Mouse (Mus musculus): ENCODE data around the gene Gm609. TPM values are rescaled to one million over a fixed set of nuclear protein-coding genes. Genes with fewer than 3 reads are reported as not detected.

Gene Gm609
- polyA plus RNA-seq, 1 experiment from 2014 or later, result not detected

GRCm38 (mm10) chr16:45392246-45392645 is 100.5 kb downstream of the Gm609 start:
- no peaks in the 10 kb centered on the region for H3K4me1 ChIP-seq (replicated peaks)
- H3K4me3 ChIP-seq (replicated peaks), result no peak overlapping the region
- no peaks in the 10 kb centered on the region for H3K9me3 ChIP-seq (replicated peaks)
- H3K36me3 ChIP-seq (replicated peaks), result no peaks in the 10 kb centered on the region
- 73% methylated on average over 6 of the region's 6 CpGs for WGBS (ENCODE audit: insufficient replicate concordance)
- H3K9ac ChIP-seq, result no peak overlapping the region
- no peaks in the 10 kb centered on the region for H3K27me3 ChIP-seq
- no peak for ATAC-seq (ENCODE audit: insufficient read depth)
- no peak overlapping the region for H3K4me2 ChIP-seq
- H3K27ac ChIP-seq (replicated peaks), result no peak overlapping the region

GRCm38 (mm10) chr16:45391680-45392079 is 101.1 kb downstream of the Gm609 start:
- H3K4me3 ChIP-seq (replicated peaks), result no peak overlapping the region
- no peaks in the 10 kb centered on the region for H3K27me3 ChIP-seq
- no peak for ATAC-seq (ENCODE audit: insufficient read depth)
- no peaks in the 10 kb centered on the region for H3K9me3 ChIP-seq (replicated peaks)
- H3K36me3 ChIP-seq (replicated peaks), result no peaks in the 10 kb centered on the region
- 65% methylated on average over 3 of the region's 3 CpGs for WGBS (ENCODE audit: insufficient replicate concordance)
- no peak overlapping the region for H3K27ac ChIP-seq (replicated peaks)
- H3K9ac ChIP-seq, result no peak overlapping the region
- H3K4me1 ChIP-seq (replicated peaks), result no peaks in the 10 kb centered on the region
- no peak overlapping the region for H3K4me2 ChIP-seq

DNA sequence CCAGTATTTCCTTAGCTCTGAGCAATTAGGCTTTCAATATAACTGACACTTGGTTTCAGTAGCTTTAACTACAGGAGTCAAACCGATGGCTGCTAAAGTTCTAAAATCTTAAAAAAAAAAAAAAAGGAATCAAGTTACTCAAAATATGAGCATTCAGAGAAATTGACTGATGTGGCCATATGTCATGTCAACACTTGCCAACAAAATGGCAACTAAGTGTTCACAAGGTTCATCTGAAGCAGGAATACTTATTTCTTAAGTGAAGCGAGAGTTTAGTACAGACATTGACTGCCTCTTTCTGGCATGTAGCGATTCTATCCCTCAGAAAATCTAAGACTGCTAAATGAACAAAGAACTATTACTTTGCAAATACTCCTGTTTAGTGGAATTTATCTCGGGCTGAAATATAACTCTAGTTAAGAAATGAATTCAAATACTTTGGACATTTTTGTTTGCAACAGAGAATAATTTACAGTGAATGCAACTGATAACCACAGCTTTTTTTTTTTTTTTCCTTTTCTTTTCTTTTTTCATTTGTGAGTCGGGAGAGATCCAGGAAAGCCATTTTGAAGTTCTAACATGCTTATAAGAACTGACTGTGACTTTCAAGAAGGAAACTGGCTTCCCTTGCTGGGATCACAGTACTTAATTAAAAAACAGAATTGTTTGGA is 102.3 kb downstream of the Gm609 start:
- no peak overlapping the region for H3K27ac ChIP-seq (replicated peaks)
- ATAC-seq (ENCODE audit: insufficient read depth), result no peak
- no peaks in the 10 kb centered on the region for H3K27me3 ChIP-seq
- no peaks in the 10 kb centered on the region for H3K9me3 ChIP-seq (replicated peaks)
- H3K4me1 ChIP-seq (replicated peaks), result no peaks in the 10 kb centered on the region
- 57% methylated on average over 5 of the region's 5 CpGs for whole genome bisulfite sequencing (ENCODE audit: insufficient replicate concordance)
- no peak overlapping the region for H3K9ac ChIP-seq
- H3K4me3 ChIP-seq (replicated peaks), result no peak overlapping the region
- H3K36me3 ChIP-seq (replicated peaks), result no peaks in the 10 kb centered on the region
- no peak overlapping the region for H3K4me2 ChIP-seq

DNA sequence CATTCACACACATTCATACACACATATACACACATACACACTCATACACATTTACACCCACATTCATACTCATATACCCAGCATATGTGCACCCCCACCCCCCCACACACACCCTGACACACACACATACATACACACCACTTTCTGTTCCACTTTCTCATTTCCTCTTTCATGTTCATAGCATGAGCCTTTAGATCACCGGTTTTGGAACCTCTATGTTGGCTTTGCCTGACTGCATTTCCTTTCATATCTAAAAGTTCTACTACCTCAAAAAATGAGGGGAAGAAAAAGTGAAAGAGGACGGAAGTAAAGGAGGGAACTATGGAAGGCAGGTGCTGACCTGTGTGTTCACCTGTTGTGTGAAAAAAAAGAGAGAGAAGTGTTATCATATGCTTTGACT is 102.9 kb downstream of the Gm609 start:
- H3K27me3 ChIP-seq, result no peaks in the 10 kb centered on the region
- no peak for ATAC-seq (ENCODE audit: insufficient read depth)
- no peak overlapping the region for H3K4me2 ChIP-seq
- H3K9me3 ChIP-seq (replicated peaks), result no peaks in the 10 kb centered on the region
- no peaks in the 10 kb centered on the region for H3K36me3 ChIP-seq (replicated peaks)
- WGBS (ENCODE audit: insufficient replicate concordance), result 33% methylated on average over 2 of the region's 2 CpGs
- no peak overlapping the region for H3K9ac ChIP-seq
- H3K4me1 ChIP-seq (replicated peaks), result no peaks in the 10 kb centered on the region
- H3K27ac ChIP-seq (replicated peaks), result no peak overlapping the region
- no peak overlapping the region for H3K4me3 ChIP-seq (replicated peaks)

DNA sequence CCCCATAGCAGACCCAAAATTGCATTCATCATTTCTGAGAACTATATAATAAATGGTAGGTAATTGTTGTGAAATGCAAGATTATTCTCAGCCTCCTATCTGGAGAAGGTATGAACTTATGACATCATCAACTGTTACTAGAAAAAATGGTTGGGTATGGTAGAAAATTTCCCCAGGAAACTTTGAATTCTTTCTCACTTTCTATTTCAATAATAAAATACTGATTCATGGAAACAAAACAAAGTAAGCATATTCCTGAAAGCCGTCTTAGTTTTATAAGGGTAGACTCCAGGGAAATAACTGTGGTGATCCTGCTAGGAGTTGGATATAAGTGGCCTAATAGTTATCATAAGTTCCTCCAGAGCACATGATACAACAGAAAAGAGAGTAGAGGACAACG is 103.7 kb downstream of the Gm609 start:
- no peak for ATAC-seq (ENCODE audit: insufficient read depth)

DNA sequence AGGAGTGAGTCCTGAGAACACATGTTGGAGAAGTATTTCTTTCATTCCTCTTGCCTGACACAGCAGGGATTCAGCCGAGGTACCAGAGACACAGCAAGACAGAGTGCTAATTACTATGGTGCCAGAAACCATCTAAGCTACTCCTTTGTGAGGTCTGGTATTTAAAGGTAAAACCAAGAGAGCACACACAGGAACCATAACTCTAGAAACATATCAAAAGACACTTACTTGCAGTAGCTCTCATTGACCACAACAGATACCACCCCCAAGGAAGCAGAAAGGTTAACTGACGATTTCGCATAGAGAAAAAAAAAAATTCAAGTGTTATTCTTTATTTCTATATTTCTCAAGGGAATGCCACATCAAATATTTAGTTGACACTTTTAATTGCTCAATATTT is 111.0 kb downstream of the Gm609 start:
- Histone ChIP-seq H3K36me3 (replicated peaks) (no peaks in the 10 kb centered on the region), H3K4me3 (replicated peaks) (no peak overlapping the region), H3K27me3 (no peaks in the 10 kb centered on the region), H3K9me3 (replicated peaks) (no peaks in the 10 kb centered on the region), H3K27ac (replicated peaks) (no peak overlapping the region), H3K4me1 (replicated peaks) (no peaks in the 10 kb centered on the region), H3K4me2 (no peak overlapping the region), H3K9ac (no peak overlapping the region)
- 60% methylated on average over 3 of the region's 3 CpGs for WGBS (ENCODE audit: insufficient replicate concordance)
- ATAC-seq (ENCODE audit: insufficient read depth), result no peak

More for the DNA sequence above, 103.7 kb downstream of the Gm609 start:
- H3K9me3 ChIP-seq (replicated peaks), result no peaks in the 10 kb centered on the region
- H3K27me3 ChIP-seq, result no peaks in the 10 kb centered on the region
- H3K27ac ChIP-seq (replicated peaks), result no peak overlapping the region
- WGBS (ENCODE audit: insufficient replicate concordance), result 59% methylated on average over 2 of the region's 2 CpGs
- no peak overlapping the region for H3K4me3 ChIP-seq (replicated peaks)
- H3K4me1 ChIP-seq (replicated peaks), result no peaks in the 10 kb centered on the region
- no peak overlapping the region for H3K9ac ChIP-seq
- no peaks in the 10 kb centered on the region for H3K36me3 ChIP-seq (replicated peaks)
- no peak overlapping the region for H3K4me2 ChIP-seq

GRCm38 (mm10) chr16:45378959-45379358 is 113.8 kb downstream of the Gm609 start:
- Histone ChIP-seq H3K4me3 (replicated peaks) (no peak overlapping the region), H3K9ac (no peak overlapping the region), H3K4me2 (no peak overlapping the region), H3K9me3 (replicated peaks) (no peaks in the 10 kb centered on the region), H3K27ac (replicated peaks) (no peak overlapping the region), H3K27me3 (no peaks in the 10 kb centered on the region), H3K36me3 (replicated peaks) (no peaks in the 10 kb centered on the region), H3K4me1 (replicated peaks) (no peaks in the 10 kb centered on the region)
- no peak for ATAC-seq (ENCODE audit: insufficient read depth)
- 49% methylated on average over 3 of the region's 3 CpGs for WGBS (ENCODE audit: insufficient replicate concordance)

GRCm38 (mm10) chr16:45378147-45378943 is 114.4 kb downstream of the Gm609 start:
- Histone ChIP-seq H3K4me2 (no peak overlapping the region), H3K9me3 (replicated peaks) (no peaks in the 10 kb centered on the region), H3K36me3 (replicated peaks) (no peaks in the 10 kb centered on the region), H3K27me3 (no peaks in the 10 kb centered on the region), H3K4me3 (replicated peaks) (no peak overlapping the region), H3K9ac (no peak overlapping the region), H3K27ac (replicated peaks) (no peak overlapping the region), H3K4me1 (replicated peaks) (no peaks in the 10 kb centered on the region)
- WGBS (ENCODE audit: insufficient replicate concordance), result 61% methylated on average over 5 of the region's 5 CpGs
- ATAC-seq (ENCODE audit: insufficient read depth), result no peak

GRCm38 (mm10) chr16:45377332-45377731 is 115.4 kb downstream of the Gm609 start:
- Histone ChIP-seq H3K9ac (no peak overlapping the region), H3K27ac (replicated peaks) (no peak overlapping the region), H3K4me2 (no peak overlapping the region), H3K36me3 (replicated peaks) (no peaks in the 10 kb centered on the region), H3K9me3 (replicated peaks) (no peaks in the 10 kb centered on the region), H3K27me3 (no peaks in the 10 kb centered on the region), H3K4me3 (replicated peaks) (no peak overlapping the region), H3K4me1 (replicated peaks) (no peaks in the 10 kb centered on the region)
- WGBS (ENCODE audit: insufficient replicate concordance), result 62% methylated on average over 4 of the region's 4 CpGs
- no peak for ATAC-seq (ENCODE audit: insufficient read depth)

GRCm38 (mm10) chr16:45376812-45377211 is 116.0 kb downstream of the Gm609 start:
- ATAC-seq (ENCODE audit: insufficient read depth), result no peak

GRCm38 (mm10) chr16:45376294-45376693 is 116.5 kb downstream of the Gm609 start:
- Histone ChIP-seq H3K36me3 (replicated peaks) (no peaks in the 10 kb centered on the region), H3K9me3 (replicated peaks) (no peaks in the 10 kb centered on the region), H3K27me3 (no peaks in the 10 kb centered on the region), H3K4me3 (replicated peaks) (no peak overlapping the region), H3K27ac (replicated peaks) (no peak overlapping the region), H3K4me1 (replicated peaks) (no peaks in the 10 kb centered on the region), H3K9ac (no peak overlapping the region), H3K4me2 (no peak overlapping the region)
- 42% methylated on average over 4 of the region's 4 CpGs for WGBS (ENCODE audit: insufficient replicate concordance)
- ATAC-seq (ENCODE audit: insufficient read depth), result no peak

More at GRCm38 (mm10) chr16:45376812-45377211, 116.0 kb downstream of the Gm609 start:
- WGBS (ENCODE audit: insufficient replicate concordance), result 44% methylated on average over 2 of the region's 2 CpGs
- H3K4me3 ChIP-seq (replicated peaks), result no peak overlapping the region
- no peaks in the 10 kb centered on the region for H3K4me1 ChIP-seq (replicated peaks)
- H3K9me3 ChIP-seq (replicated peaks), result no peaks in the 10 kb centered on the region
- H3K27me3 ChIP-seq, result no peaks in the 10 kb centered on the region
- no peak overlapping the region for H3K4me2 ChIP-seq
- no peak overlapping the region for H3K9ac ChIP-seq
- H3K36me3 ChIP-seq (replicated peaks), result no peaks in the 10 kb centered on the region
- H3K27ac ChIP-seq (replicated peaks), result no peak overlapping the region

Data from liver, embryonic 15.5 days (tissue).